Mouse (Mus musculus) mouse trophoblast stem cell (cell line): ENCODE measurements around the gene Igdcc3.
"Not testable (repeated sequence)": the region's sequence is repeated elsewhere in the genome, so short reads cannot be mapped to it uniquely, and the experiment has no call there.

ENCODE experiments used
- in situ Hi-C, 2 experiments: fragments of 300-500 bp; cut with MseI, MboI; formaldehyde crosslinking; loops; 2 replicates in 1 of 2; 3 replicates in 1 of 2; pipeline ENCODE4 v1.15.1; 2025

Igdcc3 gene

GRCm38 (mm10) chr9:65201381-65202164 lies 60.6 kb downstream of the Igdcc3 start:
- in situ Hi-C loops = no loop called here

GRCm38 (mm10) chr9:65202165-65202754 lies 61.3 kb downstream of the Igdcc3 start:
- in situ Hi-C loops = no loop called here

- in situ Hi-C loops = no loop called here
Measured at GRCm38 (mm10) chr9:65205049-65205815, 64.2 kb downstream of the Igdcc3 start.

GRCm38 (mm10) chr9:65207041-65207815 lies 66.2 kb downstream of the Igdcc3 start:
- in situ Hi-C loops = not testable (repeated sequence)

- in situ Hi-C loops = no loop called here
Measured at GRCm38 (mm10) chr9:65208293-65209179, 67.5 kb downstream of the Igdcc3 start.

GRCm38 (mm10) chr9:65211598-65211997 lies 70.6 kb downstream of the Igdcc3 start:
- in situ Hi-C loops = no loop called here

- in situ Hi-C loops = no loop called here
Measured at GRCm38 (mm10) chr9:65214425-65214777, 73.4 kb downstream of the Igdcc3 start.

GRCm38 (mm10) chr9:65214778-65215493 lies 73.9 kb downstream of the Igdcc3 start:
- in situ Hi-C loops = no loop called here

- in situ Hi-C loops = no loop called here
Measured at GRCm38 (mm10) chr9:65215494-65216126, 74.6 kb downstream of the Igdcc3 start.

- in situ Hi-C loops = no loop called here
Measured at GRCm38 (mm10) chr9:65216972-65217371, 76.0 kb downstream of the Igdcc3 start.

GRCm38 (mm10) chr9:65217661-65218060 lies 76.7 kb downstream of the Igdcc3 start:
- in situ Hi-C loops = no loop called here

- in situ Hi-C loops = no loop called here
Measured at GRCm38 (mm10) chr9:65218916-65219315, 77.9 kb downstream of the Igdcc3 start.

GRCm38 (mm10) chr9:65220398-65220797 lies 79.4 kb downstream of the Igdcc3 start:
- in situ Hi-C loops = loop anchor here in 1 of 2 experiments (10.0 kb wide), 1 partner anchor 64 kb away; no protein-coding TSS in a partner anchor

GRCm38 (mm10) chr9:65223927-65224326 lies 82.9 kb downstream of the Igdcc3 start:
- in situ Hi-C loops = loop anchor here in 1 of 2 experiments (10.0 kb wide), 1 partner anchor 61 kb away; no protein-coding TSS in a partner anchor

- in situ Hi-C loops = loop anchor here in 1 of 2 experiments (10.0 kb wide), 1 partner anchor 59 kb away; no protein-coding TSS in a partner anchor
Measured at GRCm38 (mm10) chr9:65225795-65226194, 84.8 kb downstream of the Igdcc3 start.

GRCm38 (mm10) chr9:65230250-65230649 lies 89.3 kb downstream of the Igdcc3 start:
- in situ Hi-C loops = loop anchor here in 1 of 2 experiments (5.0 kb wide), 1 partner anchor 52 kb away; no protein-coding TSS in a partner anchor

GRCm38 (mm10) chr9:65231284-65231683 lies 90.3 kb downstream of the Igdcc3 start:
- in situ Hi-C loops = loop anchor here in 1 of 2 experiments (5.0 kb wide), 1 partner anchor 51 kb away; no protein-coding TSS in a partner anchor

- in situ Hi-C loops = loop anchor here in 1 of 2 experiments (5.0 kb wide), 1 partner anchor 49 kb away; no protein-coding TSS in a partner anchor
Measured at GRCm38 (mm10) chr9:65233243-65233985, 92.4 kb downstream of the Igdcc3 start.
